8 mouse cellular contexts compared by ENCODE assay signal in genomic region chr1:86526789-86527598, GRCm38 (mm10). TPM values are rescaled to one million over a fixed set of nuclear protein-coding genes. Genes with fewer than 3 reads are reported as not detected.
DNase-seq lines count a peak whose midpoint lies in the region; ATAC-seq lines count a peak whose summit lies in the region.

No protein-coding gene starts in this region.

- under 1% methylated on average over 111 of the region's 111 CpGs for WGBS in heart, embryonic 16.5 days
- WGBS in macrophage (ENCODE audit: missing documents), result under 1% methylated on average over 99 of the region's 111 CpGs
- under 1% methylated on average over 102 of the region's 111 CpGs for WGBS in stomach, embryonic 15.5 days

- peaks cover 17% of the 10 kb centered on the region for H3K36me3 ChIP-seq in heart, embryonic 16.5 days (ENCODE audit: control insufficient read depth, insufficient read depth)
- H3K36me3 ChIP-seq in macrophage (ENCODE audit: inconsistent target), result 0 out of 2 replicates have a peak, but pooled peaks cover 7% of the 10 kb centered on the region
- peaks cover 8% of the 10 kb centered on the region; the same call in 1 of the 2 replicates for H3K36me3 ChIP-seq in stomach, embryonic 15.5 days

- H3K79me2 ChIP-seq in macrophage (ENCODE audit: inconsistent target), result peaks cover 44% of the 10 kb centered on the region

- H3K4me3 ChIP-seq in heart, embryonic 16.5 days (ENCODE audit: low read length), result peak overlapping the region; percentile 83
- H3K4me3 ChIP-seq in macrophage (ENCODE audit: inconsistent target), result peak overlapping the region; percentile 79
- peak overlapping the region; percentile 89 for H3K4me3 ChIP-seq in stomach, embryonic 15.5 days (replicated peaks)

- no peaks in the 10 kb centered on the region for H3K27me3 ChIP-seq in heart, embryonic 16.5 days (ENCODE audit: control insufficient read depth, insufficient read depth, low read length)
- no peaks in the 10 kb centered on the region for H3K27me3 ChIP-seq in stomach, embryonic 15.5 days (replicated peaks)

- DNase-seq in retina, embryonic 14.5 days (ENCODE audit: low spot score), result peak; percentile 44
- DNase-seq in retina, postnatal 1 day, result no peak
- DNase-seq in embryo, embryonic 11 days, result peak; percentile 50
- peak; percentile 14 to 63 for DNase-seq in kidney, postnatal 36 days

- no peak for ATAC-seq in heart, embryonic 16.5 days (replicated peaks; ENCODE audit: extremely low read depth, insufficient read depth, low FRiP score)
- ATAC-seq in stomach, embryonic 15.5 days (ENCODE audit: insufficient read depth, low FRiP score, low read depth), result no peak
- no peak for ATAC-seq in granulocyte monocyte progenitor cell, adult 5-6 weeks (replicated peaks; ENCODE audit: poor library complexity, severe bottlenecking)

- peak overlapping the region; percentile 91 for H3K4me2 ChIP-seq in heart, embryonic 16.5 days (ENCODE audit: low read depth, low read length)
- peak overlapping the region; percentile 80 for H3K4me2 ChIP-seq in stomach, embryonic 15.5 days

- H3K27ac ChIP-seq in heart, embryonic 16.5 days (ENCODE audit: low read length), result peak overlapping the region; percentile 95
- peak overlapping the region; percentile 64; the same call in 1 of the 2 replicates for H3K27ac ChIP-seq in macrophage
- H3K27ac ChIP-seq in stomach, embryonic 15.5 days, result peak overlapping the region; percentile 91

- peaks cover 38% of the 10 kb centered on the region for H3K4me1 ChIP-seq in heart, embryonic 16.5 days (ENCODE audit: control insufficient read depth, insufficient read depth, low read length)
- H3K4me1 ChIP-seq in stomach, embryonic 15.5 days, result peaks cover 34% of the 10 kb centered on the region

- H3K9ac ChIP-seq in heart, embryonic 16.5 days (ENCODE audit: low read length), result peak overlapping the region; percentile 99
- H3K9ac ChIP-seq in stomach, embryonic 15.5 days, result peak overlapping the region; percentile 95

- H3K9me3 ChIP-seq in heart, embryonic 16.5 days (replicated peaks; ENCODE audit: control insufficient read depth, low read length), result no peaks in the 10 kb centered on the region
- no peaks in the 10 kb centered on the region for H3K9me3 ChIP-seq in stomach, embryonic 15.5 days

RNA-seq across cellular contexts. Expression of gene Ptma, which starts 0.5 kb away (rescaled TPM):
- 702 and 1,064 TPM in 2 replicates for polyA plus RNA-seq in heart, embryonic 16.5 days (2015; fragmentation: Nextera tagmentation; extraction: Ambion mirVana)
- 100 to 1,000 TPM in 1 of 26 experiments, 10 to 100 TPM in 25; 14.8 to 195 (median 44.0) TPM for total RNA-seq in macrophage (2018; cell fraction: chromatin; rRNA removed)
- total RNA-seq in macrophage (2018; cell fraction: cytosol; rRNA removed), result 100 to 1,000 TPM; 533 to 930 (median 702) TPM
- total RNA-seq in macrophage (2018; cell fraction: nucleus; rRNA removed), result 100 to 1,000 TPM; 100 to 475 (median 211) TPM
- polyA plus RNA-seq in macrophage (2018), result 808 to 1,710 TPM (median 1,042 TPM) in 3 replicates
- 2,449 and 2,521 TPM in 2 replicates for polyA plus RNA-seq in stomach, embryonic 15.5 days (2015; fragmentation: Nextera tagmentation; extraction: Ambion mirVana)
- 3,814 and 3,953 TPM in 2 replicates for total RNA-seq in granulocyte monocyte progenitor cell, adult 5-6 weeks (2014; fragmentation: Nextera tagmentation)
- total RNA-seq in granulocyte monocyte progenitor cell, adult 5-6 weeks (2017), result 7,771 and 8,789 TPM in 2 replicates

RNA-seq across cellular contexts. Expression of gene Pde6d, which starts 55.4 kb away (rescaled TPM):
- 58.7 and 60.5 TPM in 2 replicates for polyA plus RNA-seq in heart, embryonic 16.5 days (2015; fragmentation: Nextera tagmentation; extraction: Ambion mirVana)
- 10 to 100 TPM in 14 of 26 experiments, 1 to 10 TPM in 12; 2.7 to 19.5 (median 12.7) TPM for total RNA-seq in macrophage (2018; cell fraction: chromatin; rRNA removed)
- total RNA-seq in macrophage (2018; cell fraction: cytosol; rRNA removed), result 10 to 100 TPM; 20.8 to 44.6 (median 37.1) TPM
- 10 to 100 TPM in 19 of 26 experiments, 1 to 10 TPM in 7; 6.1 to 23.5 (median 14.7) TPM for total RNA-seq in macrophage (2018; cell fraction: nucleus; rRNA removed)
- polyA plus RNA-seq in macrophage (2018), result 23.4 to 36.5 TPM (median 31.5 TPM) in 3 replicates
- polyA plus RNA-seq in stomach, embryonic 15.5 days (2015; fragmentation: Nextera tagmentation; extraction: Ambion mirVana), result 53.7 and 59.4 TPM in 2 replicates
- 57.7 and 68.0 TPM in 2 replicates for total RNA-seq in granulocyte monocyte progenitor cell, adult 5-6 weeks (2014; fragmentation: Nextera tagmentation)
- 32.0 and 33.0 TPM in 2 replicates for total RNA-seq in granulocyte monocyte progenitor cell, adult 5-6 weeks (2017)

RNA-seq across cellular contexts. Expression of gene Cops7b, which starts 55.7 kb away (rescaled TPM):
- 24.1 and 26.0 TPM in 2 replicates for polyA plus RNA-seq in heart, embryonic 16.5 days (2015; fragmentation: Nextera tagmentation; extraction: Ambion mirVana)
- 10 to 100 TPM in 15 of 26 experiments, 1 to 10 TPM in 11; 2.2 to 30.2 (median 12.3) TPM for total RNA-seq in macrophage (2018; cell fraction: chromatin; rRNA removed)
- total RNA-seq in macrophage (2018; cell fraction: cytosol; rRNA removed), result 10 to 100 TPM in 20 of 26 experiments, 1 to 10 TPM in 6; 6.6 to 13.9 (median 11.8) TPM
- 10 to 100 TPM in 16 of 26 experiments, 1 to 10 TPM in 10; 2.6 to 36.4 (median 11.5) TPM for total RNA-seq in macrophage (2018; cell fraction: nucleus; rRNA removed)
- polyA plus RNA-seq in macrophage (2018), result 8.6 to 14.1 TPM (median 11.7 TPM) in 3 replicates
- 31.7 and 33.8 TPM in 2 replicates for polyA plus RNA-seq in stomach, embryonic 15.5 days (2015; fragmentation: Nextera tagmentation; extraction: Ambion mirVana)
- total RNA-seq in granulocyte monocyte progenitor cell, adult 5-6 weeks (2014; fragmentation: Nextera tagmentation), result 22.1 and 29.3 TPM in 2 replicates
- total RNA-seq in granulocyte monocyte progenitor cell, adult 5-6 weeks (2017), result 19.9 and 24.2 TPM in 2 replicates
